Mouse (Mus musculus) limb, embryonic 11.5 days (tissue): ENCODE measurements around the gene Trim69. TPM values are rescaled to one million over a fixed set of nuclear protein-coding genes. Genes with fewer than 3 reads are reported as not detected.

Experiments used
- ATAC-seq: fragments of 200-750 bp; cut with Nextera tagmentation; 2 replicates; pipeline ENCODE4 v1.8.0; 2017; ENCODE audit warnings: low read depth; ENCODE audit not compliant: insufficient number of reproducible peaks, low FRiP score, low TSS enrichment
- DNase-seq: peaks from one replicate; pipeline ENCODE4 v3.0.0-alpha.2; 2015; ENCODE audit warnings: low spot score
- H3K27ac ChIP-seq: fragments of 300-500 bp; sonication (generic); replicated peaks from 2 replicates; pipeline ENCODE4 v1.5.1; 2014; ENCODE audit warnings: low read depth, mild to moderate bottlenecking, low read length
- H3K27me3 ChIP-seq: fragments of 300-500 bp; sonication (generic); 2 replicates; pipeline ENCODE4 v1.6.1; 2014; ENCODE audit warnings: mild to moderate bottlenecking, low read length, mixed read lengths; ENCODE audit not compliant: control insufficient read depth, insufficient read depth
- H3K36me3 ChIP-seq: fragments of 300-500 bp; sonication (generic); 2 replicates; pipeline ENCODE4 v1.6.1; 2014; ENCODE audit warnings: mild to moderate bottlenecking, low read length, moderate library complexity, mixed read lengths; ENCODE audit not compliant: control insufficient read depth, insufficient read depth
- H3K4me1 ChIP-seq: fragments of 300-500 bp; sonication (generic); 2 replicates; pipeline ENCODE4 v1.6.1; 2014; ENCODE audit warnings: low read length, mixed read lengths; ENCODE audit not compliant: control insufficient read depth, insufficient read depth
- H3K4me2 ChIP-seq: fragments of 300-500 bp; sonication (generic); 2 replicates; pipeline ENCODE4 v1.6.1; 2014; ENCODE audit warnings: low read depth, mild to moderate bottlenecking, moderate library complexity; ENCODE audit not compliant: severe bottlenecking
- H3K4me3 ChIP-seq: fragments of 300-500 bp; sonication (generic); 2 replicates; pipeline ENCODE4 v1.5.1; 2014; ENCODE audit warnings: low read depth, low read length
- H3K9ac ChIP-seq: fragments of 300-500 bp; sonication (generic); 2 replicates; pipeline ENCODE4 v1.6.1; 2014; ENCODE audit warnings: mild to moderate bottlenecking, low read length
- H3K9me3 ChIP-seq: fragments of 300-500 bp; sonication (generic); 2 replicates; pipeline ENCODE4 v1.6.1; 2016; ENCODE audit warnings: low read length; ENCODE audit not compliant: control insufficient read depth
- WGBS: fragments of 180-500 bp; shearing (Covaris S2); extraction: QIAGEN DNeasy Blood & Tissue Kit; methylation state at CpG from one replicate; pipeline ENCODE4 v1.1.7; 2014; 5-methylcytosine and 5-hydroxymethylcytosine counted together
- polyA plus RNA-seq: library from polyadenylated mRNA; unstranded; fragments of >200 nt; fragmentation: Nextera tagmentation; extraction: Ambion mirVana; gene quantifications from 2 replicates; pipeline ENCODE4 v1.2.1, GENCODE M21; 2014

Gene Trim69
- polyA plus RNA-seq, 1 experiment from 2014 or later, result not detected

- no peak for DNase-seq
These were observed 11.7 kb downstream of the Trim69 start for GRCm38 (mm10) chr2:122172188-122172587.

GRCm38 (mm10) chr2:122180051-122180822 lies 19.7 kb downstream of the Trim69 start:
- no peak overlapping the region for H3K9ac ChIP-seq
- no peaks in the 10 kb centered on the region for H3K9me3 ChIP-seq
- H3K27ac ChIP-seq, result no peak overlapping the region
- WGBS, result 81% methylated on average over 8 of the region's 8 CpGs
- no peak overlapping the region for H3K4me2 ChIP-seq
- H3K4me3 ChIP-seq, result no peak overlapping the region
- H3K36me3 ChIP-seq, result no peaks in the 10 kb centered on the region
- H3K27me3 ChIP-seq, result no peaks in the 10 kb centered on the region
- ATAC-seq (no peak), DNase-seq (no peak)
- H3K4me1 ChIP-seq, result no peaks in the 10 kb centered on the region

More at GRCm38 (mm10) chr2:122172188-122172587, 11.7 kb downstream of the Trim69 start:
- no peaks in the 10 kb centered on the region for H3K4me1 ChIP-seq
- H3K27ac ChIP-seq, result no peak overlapping the region
- H3K9ac ChIP-seq, result no peak overlapping the region
- H3K9me3 ChIP-seq, result no peaks in the 10 kb centered on the region
- H3K4me3 ChIP-seq, result no peak overlapping the region
- 88% methylated on average over 2 of the region's 2 CpGs for WGBS
- no peaks in the 10 kb centered on the region for H3K27me3 ChIP-seq
- H3K4me2 ChIP-seq, result no peak overlapping the region
- H3K36me3 ChIP-seq, result no peaks in the 10 kb centered on the region
- no peak for ATAC-seq

- H3K27me3 ChIP-seq, result no peaks in the 10 kb centered on the region
- no peak overlapping the region for H3K4me3 ChIP-seq
- H3K27ac ChIP-seq, result no peak overlapping the region
- no peaks in the 10 kb centered on the region for H3K9me3 ChIP-seq
- no peak overlapping the region for H3K4me2 ChIP-seq
- ATAC-seq, result no peak
- no peak for DNase-seq
- H3K36me3 ChIP-seq, result no peaks in the 10 kb centered on the region
- 94% methylated on average over 4 of the region's 4 CpGs for WGBS
- no peaks in the 10 kb centered on the region for H3K4me1 ChIP-seq
- no peak overlapping the region for H3K9ac ChIP-seq
These were observed 24.6 kb downstream of the Trim69 start for GRCm38 (mm10) chr2:122185086-122185485.

- 80% methylated on average over 17 of the region's 17 CpGs for WGBS
- Histone ChIP-seq H3K27ac (no peak within 1 kb of the TSS), H3K36me3 (no peaks in the 10 kb centered on the region), H3K4me3 (no peak within 1 kb of the TSS), H3K9ac (no peak within 1 kb of the TSS), H3K4me1 (no peaks in the 10 kb centered on the region), H3K27me3 (no peaks in the 10 kb centered on the region), H3K4me2 (no peak within 1 kb of the TSS), H3K9me3 (no peaks in the 10 kb centered on the region)
- ATAC-seq, result no peak
- no peak for DNase-seq
These were observed 25.6 kb downstream of the Trim69 start, which contains the start of the genes Patl2 and Terb2 for GRCm38 (mm10) chr2:122186106-122186505. Patl2 (minus strand) TSS chr2:122186189. Terb2 (plus strand) TSS chr2:122186272.

GRCm38 (mm10) chr2:122186751-122187150 lies 26.3 kb downstream of the Trim69 start:
- whole genome bisulfite sequencing, result 77% methylated on average over 3 of the region's 3 CpGs
- no peaks in the 10 kb centered on the region for H3K27me3 ChIP-seq
- H3K9me3 ChIP-seq, result no peaks in the 10 kb centered on the region
- H3K4me3 ChIP-seq, result no peak overlapping the region
- no peaks in the 10 kb centered on the region for H3K4me1 ChIP-seq
- no peak overlapping the region for H3K9ac ChIP-seq
- no peak overlapping the region for H3K4me2 ChIP-seq
- no peaks in the 10 kb centered on the region for H3K36me3 ChIP-seq
- DNase-seq, result no peak
- no peak overlapping the region for H3K27ac ChIP-seq
- no peak for ATAC-seq

- no peak overlapping the region for H3K9ac ChIP-seq
- no peak for ATAC-seq
- H3K27me3 ChIP-seq, result no peaks in the 10 kb centered on the region
- H3K9me3 ChIP-seq, result no peaks in the 10 kb centered on the region
- no peak for DNase-seq
- no peak overlapping the region for H3K4me3 ChIP-seq
- no peaks in the 10 kb centered on the region for H3K4me1 ChIP-seq
- H3K36me3 ChIP-seq, result no peaks in the 10 kb centered on the region
- no peak overlapping the region for H3K27ac ChIP-seq
- 78% methylated on average over 3 of the region's 3 CpGs for WGBS
- no peak overlapping the region for H3K4me2 ChIP-seq
These were observed 31.3 kb downstream of the Trim69 start for GRCm38 (mm10) chr2:122191849-122192248.

GRCm38 (mm10) chr2:122194509-122194929 lies 34.0 kb downstream of the Trim69 start:
- Histone ChIP-seq H3K36me3 (no peaks in the 10 kb centered on the region), H3K27ac (no peak overlapping the region), H3K9ac (no peak overlapping the region), H3K27me3 (no peaks in the 10 kb centered on the region), H3K9me3 (no peaks in the 10 kb centered on the region), H3K4me1 (no peaks in the 10 kb centered on the region), H3K4me3 (no peak overlapping the region), H3K4me2 (no peak overlapping the region)
- 76% methylated on average over 1 of the region's 1 CpGs for WGBS
- DNase-seq (no peak), ATAC-seq (no peak)

- Histone ChIP-seq H3K4me3 (no peak overlapping the region), H3K4me2 (no peak overlapping the region), H3K27me3 (no peaks in the 10 kb centered on the region), H3K27ac (no peak overlapping the region), H3K36me3 (no peaks in the 10 kb centered on the region), H3K9me3 (no peaks in the 10 kb centered on the region), H3K4me1 (no peaks in the 10 kb centered on the region), H3K9ac (no peak overlapping the region)
- no peak for DNase-seq
- 92% methylated on average over 1 of the region's 1 CpGs for WGBS
- no peak for ATAC-seq
These were observed 41.0 kb downstream of the Trim69 start for GRCm38 (mm10) chr2:122201501-122201900.
